Mouse (Mus musculus) urinary bladder, adult 2 months (tissue): Measurements from ENCODE around the gene Fkbp4. TPM values are rescaled to one million over a fixed set of nuclear protein-coding genes. Genes with fewer than 3 reads are reported as not detected.
"Not testable (repeated sequence)": the region's sequence is repeated elsewhere in the genome, so short reads cannot be mapped to it uniquely, and the experiment has no call there.

Experiments
- DNase-seq: peaks from one replicate; pipeline ENCODE4 v3.0.0; 2022; ENCODE audit warnings: low spot score
- polyA plus RNA-seq: library from polyadenylated mRNA; depleted of rRNA; stranded (reverse); fragments of >200 nt; gene quantifications from 2 replicates; pipeline ENCODE4 v1.2.3, GENCODE M21; 2012; rRNA removed

The Fkbp4 gene
- polyA plus RNA-seq, 1 experiment = 121 TPM

GRCm38 (mm10) chr6:128397574-128398261 lies 40.8 kb downstream of the Fkbp4 start:
- no peak for DNase-seq

- DNase-seq = no peak
These were observed 47.8 kb downstream of the Fkbp4 start for GRCm38 (mm10) chr6:128390683-128391082.

DNA sequence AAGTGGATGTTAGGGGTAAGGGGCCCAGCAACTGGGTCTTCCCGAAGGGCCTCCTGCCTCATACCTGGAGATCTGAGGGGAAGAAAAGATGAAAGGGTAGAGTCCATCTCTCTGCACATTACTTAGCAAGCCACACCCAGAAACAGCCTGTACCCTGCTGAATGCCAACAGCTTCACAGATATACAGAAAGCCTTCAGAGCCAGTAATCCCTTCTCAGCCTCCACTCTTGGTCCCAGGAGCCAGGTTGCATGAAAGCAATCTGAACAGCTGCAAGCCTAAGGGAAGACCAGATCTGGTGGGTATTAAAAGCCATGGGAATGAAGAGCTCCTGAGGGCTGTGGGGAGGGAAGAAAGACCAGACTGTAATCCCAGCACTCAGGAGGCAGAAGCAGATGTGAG lies 49.3 kb downstream of the Fkbp4 start:
- no peak for DNase-seq

DNA sequence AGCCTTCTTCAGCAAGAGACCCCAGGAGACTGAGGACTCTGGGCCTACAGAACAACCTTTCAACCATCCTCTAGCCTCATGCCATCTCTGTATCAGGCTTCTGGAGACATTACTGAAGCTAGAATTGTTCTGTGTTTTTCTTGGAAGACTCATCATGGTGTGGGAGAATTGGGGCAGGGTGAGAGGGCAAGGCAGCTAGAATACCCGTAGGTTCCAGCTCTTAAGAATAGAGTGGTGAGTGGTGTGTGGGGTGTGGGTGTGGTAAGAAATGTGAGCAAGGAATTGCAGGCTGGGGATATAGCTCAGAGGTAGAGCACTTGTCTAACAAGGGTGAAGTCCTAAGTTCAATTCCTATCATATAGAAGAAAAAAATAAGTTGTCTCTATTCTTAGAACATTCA lies 53.5 kb downstream of the Fkbp4 start:
- DNase-seq = no peak

- DNase-seq = no peak
These were observed 54.7 kb downstream of the Fkbp4 start for GRCm38 (mm10) chr6:128383752-128384151.

DNA sequence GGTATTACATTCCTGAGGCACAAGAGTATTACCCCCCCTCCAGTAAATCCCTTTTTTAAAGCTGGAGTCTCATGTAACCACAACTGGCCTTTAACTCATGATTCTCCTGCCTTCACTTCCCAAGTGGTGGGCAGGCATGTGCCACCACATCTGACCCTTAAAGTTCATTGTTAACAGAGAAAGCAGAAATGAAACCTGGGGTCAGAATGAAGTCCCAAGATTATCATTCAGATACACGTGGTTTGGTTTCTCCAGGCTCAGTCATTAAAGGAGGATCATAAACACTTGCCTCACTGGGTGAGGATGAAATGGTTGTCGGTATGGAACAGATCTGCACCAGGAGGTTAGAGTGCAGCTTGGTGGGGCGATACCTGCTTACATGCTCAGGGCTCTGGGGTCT lies 57.2 kb downstream of the Fkbp4 start:
- DNase-seq = no peak

DNA sequence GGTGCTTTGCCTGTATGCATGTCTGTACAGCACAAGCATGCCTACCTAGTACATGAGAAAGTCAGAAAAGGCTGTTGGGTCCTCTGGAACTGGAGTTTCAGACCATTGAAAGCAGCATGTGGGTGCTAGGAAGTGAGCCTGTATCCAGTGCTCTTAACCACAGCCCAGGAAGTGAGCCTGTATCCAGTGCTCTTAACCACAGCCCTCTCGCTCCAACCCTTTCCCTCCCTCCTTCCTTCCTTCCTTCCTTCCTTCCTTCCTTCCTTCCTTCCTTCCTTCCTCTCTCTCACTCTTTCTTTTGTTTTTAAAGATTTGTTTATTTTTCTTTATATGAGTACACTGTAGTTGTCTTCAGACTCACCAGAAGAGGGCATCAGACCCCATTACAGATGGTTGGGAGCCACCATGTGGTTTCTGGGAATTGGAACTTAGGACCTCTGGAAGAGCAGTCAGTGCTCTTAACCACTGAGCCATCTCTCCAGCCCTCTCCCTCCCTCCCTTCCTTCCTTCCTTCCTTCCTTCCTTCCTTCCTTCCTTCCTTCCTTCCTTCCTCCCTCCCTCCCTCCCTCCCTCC lies 57.8 kb downstream of the Fkbp4 start:
- DNase-seq = not testable (repeated sequence)

Other genes starting within 250 kb of the Fkbp4 start
- gene Tead4, start 137.9 kb downstream of the Fkbp4 start, polyA plus RNA-seq = 0.50 and 0.75 TPM in 2 replicates
- gene Tulp3, start 82.8 kb downstream of the Fkbp4 start, polyA plus RNA-seq = 22.6 TPM in 2 replicates
- gene Rhno1, start 75.8 kb downstream of the Fkbp4 start, polyA plus RNA-seq = 12.9 and 18.6 TPM in 2 replicates
- gene Foxm1, start 75.7 kb downstream of the Fkbp4 start, polyA plus RNA-seq = 4.7 and 5.0 TPM in 2 replicates
- 0.10 TPM in 1 of 2 replicates, not detected in the other for gene Tex52, start 63.2 kb downstream of the Fkbp4 start, polyA plus RNA-seq
- gene Gm44596, start 63.2 kb downstream of the Fkbp4 start, polyA plus RNA-seq = not detected in 2 replicates
- 5.0 and 5.6 TPM in 2 replicates for gene Nrip2, start 39.4 kb downstream of the Fkbp4 start, polyA plus RNA-seq
- 10.9 and 15.7 TPM in 2 replicates for gene Itfg2, start 13.7 kb downstream of the Fkbp4 start, polyA plus RNA-seq
- 0.09 TPM in 1 of 2 replicates, not detected in the other for gene Pzp, start 88.0 kb upstream of the Fkbp4 start, polyA plus RNA-seq
- not detected in 2 replicates for gene A2ml1, start 142.9 kb upstream of the Fkbp4 start, polyA plus RNA-seq
- 0.22 and 0.29 TPM in 2 replicates for gene Klrb1a, start 184.9 kb upstream of the Fkbp4 start, polyA plus RNA-seq
- gene Clec2h, start 223.7 kb upstream of the Fkbp4 start, polyA plus RNA-seq = not detected in 2 replicates